Mouse (Mus musculus) lung, postnatal 0 days (tissue): ENCODE data around the gene Plekha4. TPM values are rescaled to one million over a fixed set of nuclear protein-coding genes. Genes with fewer than 3 reads are reported as not detected.

Source experiments
- ATAC-seq: fragments of 200-750 bp; cut with Nextera tagmentation; 2 replicates; pipeline ENCODE4 v1.8.0; 2017; ENCODE audit warnings: moderate library complexity
- DNase-seq: peaks from one replicate; pipeline ENCODE4 v3.0.0-alpha.2; 2016; ENCODE audit warnings: low spot score
- H3K27ac ChIP-seq: fragments of 300-500 bp; sonication (generic); 2 replicates; pipeline ENCODE4 v1.5.1; 2014; ENCODE audit warnings: antibody characterized with exemption, mild to moderate bottlenecking, low read length, mixed read lengths
- H3K27me3 ChIP-seq: fragments of 300-500 bp; sonication (generic); replicated peaks from 2 replicates; pipeline ENCODE4 v1.6.1; 2014; ENCODE audit warnings: low read length, mixed read lengths; ENCODE audit not compliant: insufficient read depth
- H3K36me3 ChIP-seq: fragments of 300-500 bp; sonication (generic); 2 replicates; pipeline ENCODE4 v1.6.1; 2014; ENCODE audit warnings: low read length, mixed read lengths; ENCODE audit not compliant: insufficient read depth
- H3K4me1 ChIP-seq: fragments of 300-500 bp; sonication (generic); 2 replicates; pipeline ENCODE4 v1.6.1; 2014; ENCODE audit warnings: antibody characterized with exemption, low read depth, low read length, mixed read lengths; ENCODE audit not compliant: insufficient read depth
- H3K4me2 ChIP-seq: fragments of 300-500 bp; sonication (generic); replicated peaks from 2 replicates; pipeline ENCODE4 v1.6.1; 2014; ENCODE audit warnings: low read depth, mild to moderate bottlenecking, low read length, moderate library complexity, mixed read lengths
- H3K4me3 ChIP-seq: fragments of 300-500 bp; sonication (generic); 2 replicates; pipeline ENCODE4 v1.5.1; 2014; ENCODE audit warnings: low read depth, low read length
- H3K9ac ChIP-seq: fragments of 300-500 bp; sonication (generic); replicated peaks from 2 replicates; pipeline ENCODE4 v1.6.1; 2014; ENCODE audit warnings: low read depth, mild to moderate bottlenecking
- H3K9me3 ChIP-seq: fragments of 300-500 bp; sonication (generic); 2 replicates; pipeline ENCODE4 v1.6.1; 2016; ENCODE audit warnings: low read length, mixed read lengths
- CTCF ChIP-seq: IDR thresholded peaks from 2 replicates; pipeline ENCODE4 v1.5.1; 2016; ENCODE audit warnings: antibody characterized with exemption, mild to moderate bottlenecking
- EP300 ChIP-seq: IDR thresholded peaks from 2 replicates; pipeline ENCODE4 v1.6.1; 2016; ENCODE audit warnings: antibody characterized with exemption, mild to moderate bottlenecking, control low read depth
- WGBS: fragments of 180-500 bp; shearing (Covaris S2); extraction: QIAGEN DNeasy Blood & Tissue Kit; methylation state at CpG from one replicate; pipeline ENCODE4 v1.1.7; 2014; 5-methylcytosine and 5-hydroxymethylcytosine counted together
- polyA plus RNA-seq: library from polyadenylated mRNA; unstranded; fragments of >200 nt; fragmentation: Nextera tagmentation; extraction: Ambion mirVana; gene quantifications from 2 replicates; pipeline ENCODE4 v1.2.1, GENCODE M21; 2015

Plekha4 gene
- polyA plus RNA-seq, 1 experiment from 2014 or later = 2.1 TPM

DNA sequence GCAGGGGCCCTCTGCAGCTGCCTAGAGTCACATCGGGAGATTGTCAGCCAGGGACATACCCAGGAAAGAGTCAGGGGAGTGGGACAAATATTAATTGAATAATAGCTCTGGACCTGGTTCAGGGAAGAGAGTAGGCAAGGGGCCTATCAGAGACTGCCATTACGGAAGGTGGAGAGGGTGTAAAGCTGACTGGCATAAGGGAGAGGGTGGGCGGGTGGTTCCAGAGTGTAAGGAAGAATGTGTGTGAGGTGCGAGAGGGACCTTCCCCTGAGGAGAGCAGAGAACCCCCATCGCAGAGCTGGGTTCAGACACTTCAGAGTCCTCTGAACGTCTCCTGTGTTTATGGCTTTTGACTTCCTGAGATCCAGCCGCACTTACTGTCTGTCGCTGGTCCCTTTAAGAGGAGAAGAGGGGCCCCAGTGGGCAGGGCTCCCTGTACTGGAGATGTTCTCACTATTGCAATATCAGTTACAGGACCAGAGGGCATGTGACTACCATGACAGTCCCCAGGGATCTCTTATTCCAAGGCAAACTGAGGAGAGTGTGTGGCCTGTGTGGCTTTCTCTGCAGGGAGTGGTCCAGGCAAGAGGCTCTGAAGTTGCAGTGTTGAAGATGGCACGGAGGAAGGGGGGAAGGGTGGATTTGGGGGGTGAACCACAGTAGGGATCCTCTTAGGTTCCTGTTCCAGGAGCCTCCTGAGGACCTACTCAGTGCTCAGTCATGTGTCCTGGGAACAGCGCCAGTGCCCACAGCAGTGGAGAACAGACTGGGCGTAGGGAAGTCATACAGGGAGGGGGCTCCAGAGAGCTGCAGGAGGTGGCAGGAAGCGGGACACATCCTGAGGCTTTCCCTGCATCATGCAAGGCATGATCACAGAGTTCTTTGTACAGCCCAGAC lies 35.7 kb downstream of the Plekha4 start:
- Histone ChIP-seq H3K4me1 (no peaks in the 10 kb centered on the region), H3K9me3 (no peaks in the 10 kb centered on the region), H3K4me2 (peak overlapping the region; percentile 15), H3K27me3 (no peaks in the 10 kb centered on the region), H3K4me3 (no peak overlapping the region), H3K27ac (0 out of 2 replicates have a peak overlapping the region, but pooled peaks have one; percentile 26), H3K36me3 (no peaks in the 10 kb centered on the region), H3K9ac (no peak overlapping the region)
- DNase-seq = peak; percentile 66
- TF ChIP-seq CTCF = no peak
- TF ChIP-seq EP300 = no peak
- 28% methylated on average over 12 of the region's 12 CpGs for WGBS
- ATAC-seq = peak; percentile 46

DNA sequence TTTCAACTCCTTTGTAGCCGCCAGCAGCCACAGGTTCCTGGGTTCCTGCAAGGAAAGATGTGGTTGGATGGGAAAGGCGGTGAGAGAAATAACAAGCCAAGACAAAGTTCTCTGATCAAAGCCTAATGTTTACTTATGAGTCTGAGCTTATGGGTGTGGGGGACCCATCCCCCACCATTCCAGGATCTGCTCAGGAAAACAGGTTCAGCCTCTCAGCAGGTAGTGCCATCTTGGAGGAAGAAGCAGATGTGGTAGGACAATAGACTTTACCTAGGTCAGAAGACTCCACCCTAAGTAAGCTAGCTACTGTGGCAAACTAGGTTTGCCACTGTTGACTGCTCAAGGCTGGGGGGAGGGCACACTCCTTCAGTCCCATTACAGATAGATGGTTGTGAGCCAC lies 38.7 kb downstream of the Plekha4 start:
- TF ChIP-seq EP300 (no peak), CTCF (no peak)
- 0 out of 2 replicates have a peak, but pooled peaks cover 4% of the 10 kb centered on the region for H3K4me1 ChIP-seq
- DNase-seq = no peak
- H3K27me3 ChIP-seq = no peaks in the 10 kb centered on the region
- no peak overlapping the region for H3K27ac ChIP-seq
- WGBS = 52% methylated on average over 2 of the region's 2 CpGs
- H3K9ac ChIP-seq = no peak overlapping the region
- no peak overlapping the region for H3K4me3 ChIP-seq
- H3K9me3 ChIP-seq = no peaks in the 10 kb centered on the region
- H3K4me2 ChIP-seq = no peak overlapping the region
- no peaks in the 10 kb centered on the region for H3K36me3 ChIP-seq
- no peak for ATAC-seq

DNA sequence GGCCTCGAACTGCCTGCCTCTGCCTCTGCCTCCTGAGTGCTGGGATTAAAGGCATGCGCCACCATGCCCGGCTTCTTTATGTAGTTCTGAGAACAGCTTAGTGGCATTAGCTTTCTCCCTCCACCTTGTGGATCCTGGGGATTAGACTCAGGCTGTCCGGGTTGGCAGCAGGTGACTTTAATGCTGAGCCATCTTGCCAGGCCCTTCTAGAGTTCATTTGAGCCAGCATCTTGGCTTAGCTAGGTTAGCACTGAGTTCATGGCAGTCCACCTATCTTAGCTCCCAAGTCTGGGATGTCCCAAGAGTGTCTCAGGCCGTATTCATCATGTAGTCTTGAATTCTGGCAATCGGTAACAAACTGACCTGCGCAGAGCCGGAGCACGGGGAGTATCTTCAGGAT lies 39.3 kb downstream of the Plekha4 start:
- Histone ChIP-seq H3K27me3 (no peaks in the 10 kb centered on the region), H3K4me2 (no peak overlapping the region), H3K27ac (no peak overlapping the region), H3K9me3 (no peaks in the 10 kb centered on the region), H3K4me3 (no peak overlapping the region), H3K36me3 (no peaks in the 10 kb centered on the region), H3K4me1 (0 out of 2 replicates have a peak, but pooled peaks cover 4% of the 10 kb centered on the region), H3K9ac (no peak overlapping the region)
- ATAC-seq = no peak
- WGBS = 89% methylated on average over 9 of the region's 9 CpGs
- TF ChIP-seq EP300 (no peak), CTCF (no peak)
- no peak for DNase-seq

DNA sequence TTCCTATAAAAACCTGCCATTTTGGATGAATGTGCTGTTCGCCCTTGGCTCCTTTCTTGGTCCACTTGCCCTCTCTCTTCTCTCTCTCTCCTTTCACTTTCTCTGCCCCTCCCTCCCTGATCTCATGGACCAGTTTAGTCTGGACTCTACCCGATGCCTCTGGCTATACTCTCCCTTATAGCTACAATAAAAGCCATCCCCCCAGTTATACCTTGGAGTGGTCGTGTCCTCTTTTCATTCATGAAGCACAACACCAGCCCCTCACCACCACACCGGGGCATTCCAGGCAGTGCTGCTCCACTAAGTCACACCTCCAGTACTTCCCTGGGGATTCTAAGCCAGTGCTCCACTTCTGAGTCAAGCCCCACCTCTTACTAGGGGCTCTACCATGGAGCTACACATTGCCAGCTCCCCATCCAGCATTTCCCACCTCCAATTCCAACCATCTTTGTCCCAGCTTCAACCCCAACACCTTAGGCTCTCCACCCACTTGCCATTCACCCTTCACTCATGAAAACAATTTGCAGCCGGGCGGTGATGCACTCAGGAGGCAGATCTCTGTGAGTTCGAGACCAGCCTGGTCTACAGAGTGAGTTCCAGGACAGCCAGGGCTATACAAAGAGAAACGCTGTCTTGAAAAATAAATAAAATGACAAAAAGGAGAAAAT lies 41.1 kb downstream of the Plekha4 start:
- Histone ChIP-seq H3K9me3 (no peaks in the 10 kb centered on the region), H3K36me3 (no peaks in the 10 kb centered on the region), H3K9ac (0 out of 2 replicates have a peak overlapping the region, but pooled peaks have one; percentile 32), H3K27ac (peak overlapping the region; percentile 94), H3K4me1 (peaks cover 14% of the 10 kb centered on the region), H3K4me3 (no peak overlapping the region), H3K4me2 (peak overlapping the region; percentile 62), H3K27me3 (no peaks in the 10 kb centered on the region)
- 67% methylated on average over 8 of the region's 8 CpGs for WGBS
- DNase-seq = no peak
- TF ChIP-seq CTCF = no peak
- no peak for TF ChIP-seq EP300
- ATAC-seq = no peak

DNA sequence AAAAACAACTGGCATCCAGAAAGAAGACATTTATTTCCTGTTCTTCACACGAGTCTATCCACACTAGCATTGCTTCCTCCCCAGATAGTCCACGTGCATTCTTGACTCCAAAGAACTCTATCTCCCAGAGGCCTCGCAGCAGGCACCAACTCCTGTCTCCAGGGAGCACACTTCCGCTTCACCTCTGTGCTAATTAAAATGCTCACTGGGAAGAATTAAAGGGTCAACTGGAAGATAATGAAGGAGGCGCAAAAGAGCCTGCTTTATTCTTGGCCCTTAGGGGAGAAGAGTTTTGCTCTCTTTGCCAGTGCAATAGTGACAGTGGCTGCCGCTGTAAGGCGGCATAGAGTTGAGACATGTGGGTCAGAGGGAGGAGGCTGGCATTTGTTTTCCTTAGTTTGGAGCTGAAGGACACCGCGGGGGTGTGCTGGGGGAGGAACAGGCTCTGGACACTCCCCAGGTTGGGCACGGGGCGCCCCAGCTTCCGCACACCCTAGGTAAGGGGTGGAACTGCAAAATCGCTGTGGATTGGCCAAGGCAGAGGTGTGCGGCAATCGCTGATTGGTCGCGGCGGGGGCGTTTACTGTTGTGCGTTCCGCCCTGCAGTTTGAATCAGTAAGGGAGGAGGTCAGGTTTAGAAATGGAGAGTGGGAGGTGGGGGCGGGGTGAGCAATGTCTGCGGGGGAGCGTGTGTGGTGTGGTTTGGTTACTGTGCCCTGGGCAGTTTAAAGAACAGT lies 41.8 kb downstream of the Plekha4 start:
- H3K4me1 ChIP-seq = peaks cover 14% of the 10 kb centered on the region
- WGBS = 3% methylated on average over 24 of the region's 24 CpGs
- no peaks in the 10 kb centered on the region for H3K36me3 ChIP-seq
- H3K4me2 ChIP-seq = peak overlapping the region; percentile 62
- ATAC-seq (peak; percentile 96), DNase-seq (peak; percentile 98)
- H3K9me3 ChIP-seq = no peaks in the 10 kb centered on the region
- H3K9ac ChIP-seq = peak overlapping the region; percentile 32; the same call in 1 of the 2 replicates
- TF ChIP-seq EP300 (peak; percentile 78), CTCF (peak; percentile 18)
- H3K4me3 ChIP-seq = peak overlapping the region; percentile 30
- H3K27ac ChIP-seq = peak overlapping the region; percentile 94
- H3K27me3 ChIP-seq = no peaks in the 10 kb centered on the region
